Mouse (Mus musculus): ENCODE results near the gene Olfr164. TPM values are rescaled to one million over a fixed set of nuclear protein-coding genes. Genes with fewer than 3 reads are reported as not detected.

Olfr164 gene
- polyA plus RNA-seq (2017; shearing (Covaris generic)) = not detected

GRCm38 (mm10) chr16:19313964-19314363, at the start of gene Olfr164:
Olfr164 (minus strand) TSS chr16:19314064.
- no peak for ATAC-seq

DNA sequence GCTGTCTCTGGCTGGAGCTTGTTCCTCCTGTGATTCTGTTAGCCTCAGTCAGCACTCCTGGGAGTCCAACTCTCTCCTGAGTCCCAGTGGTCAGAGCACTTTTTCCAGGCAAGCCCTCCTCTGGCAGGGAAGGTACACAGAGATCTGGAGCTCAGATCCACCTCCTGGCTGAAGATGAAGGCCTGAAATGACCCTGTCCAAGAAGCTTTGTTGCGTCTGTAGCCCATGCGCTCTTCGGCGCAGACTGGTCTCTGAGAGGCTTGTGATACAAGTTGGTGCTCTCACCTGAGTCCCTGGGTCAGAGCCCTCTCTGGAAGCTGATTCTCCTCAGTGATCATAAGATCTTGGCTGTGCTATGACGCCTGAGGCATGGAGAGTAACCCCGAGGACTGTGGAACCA, 35.2 kb upstream of the Olfr164 start:
- no peak for ATAC-seq

DNA sequence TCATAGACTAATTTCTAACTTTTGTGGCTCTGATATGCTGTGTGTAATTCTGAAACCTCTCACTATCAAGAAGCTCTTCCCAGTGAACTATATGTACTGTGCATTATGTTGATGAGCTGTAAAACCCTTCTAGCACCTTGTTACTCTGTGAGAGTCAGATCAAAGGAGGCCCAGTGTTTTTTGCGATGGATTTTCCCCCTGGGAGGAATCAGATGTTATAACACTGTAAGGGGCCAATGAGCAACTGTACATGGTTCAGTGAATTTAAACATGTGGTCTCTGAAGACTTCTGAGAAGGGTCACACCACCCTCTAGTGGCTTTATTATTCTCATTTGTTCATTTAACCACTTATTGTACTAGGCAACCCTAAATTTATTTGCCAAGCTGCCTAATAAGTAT, 50.6 kb downstream of the Olfr164 start:
- ATAC-seq = no peak

DNA sequence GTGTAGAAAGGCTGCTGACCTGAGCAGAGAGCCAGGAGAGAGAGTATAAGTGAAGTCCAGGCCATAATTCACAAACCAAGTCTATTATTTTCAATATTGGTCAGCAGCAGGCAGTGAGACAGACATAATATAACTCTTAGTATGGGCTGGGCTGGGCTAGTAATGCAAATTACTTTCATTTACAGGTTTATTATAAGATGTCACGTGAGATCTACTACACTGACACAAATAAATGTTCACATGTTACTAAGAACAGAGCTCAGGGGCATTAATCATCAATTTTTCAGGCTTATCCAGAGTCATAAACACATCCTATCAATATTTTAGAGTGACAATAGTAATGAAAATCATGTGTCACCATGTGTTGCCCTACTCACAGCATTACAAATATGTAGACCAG, 53.1 kb downstream of the Olfr164 start:
- ATAC-seq = no peak

- ATAC-seq = no peak
Observed at GRCm38 (mm10) chr16:19245835-19246234, 68.0 kb downstream of the Olfr164 start.

- no peak for ATAC-seq
Observed at GRCm38 (mm10) chr16:19241539-19242025, 72.3 kb downstream of the Olfr164 start.

DNA sequence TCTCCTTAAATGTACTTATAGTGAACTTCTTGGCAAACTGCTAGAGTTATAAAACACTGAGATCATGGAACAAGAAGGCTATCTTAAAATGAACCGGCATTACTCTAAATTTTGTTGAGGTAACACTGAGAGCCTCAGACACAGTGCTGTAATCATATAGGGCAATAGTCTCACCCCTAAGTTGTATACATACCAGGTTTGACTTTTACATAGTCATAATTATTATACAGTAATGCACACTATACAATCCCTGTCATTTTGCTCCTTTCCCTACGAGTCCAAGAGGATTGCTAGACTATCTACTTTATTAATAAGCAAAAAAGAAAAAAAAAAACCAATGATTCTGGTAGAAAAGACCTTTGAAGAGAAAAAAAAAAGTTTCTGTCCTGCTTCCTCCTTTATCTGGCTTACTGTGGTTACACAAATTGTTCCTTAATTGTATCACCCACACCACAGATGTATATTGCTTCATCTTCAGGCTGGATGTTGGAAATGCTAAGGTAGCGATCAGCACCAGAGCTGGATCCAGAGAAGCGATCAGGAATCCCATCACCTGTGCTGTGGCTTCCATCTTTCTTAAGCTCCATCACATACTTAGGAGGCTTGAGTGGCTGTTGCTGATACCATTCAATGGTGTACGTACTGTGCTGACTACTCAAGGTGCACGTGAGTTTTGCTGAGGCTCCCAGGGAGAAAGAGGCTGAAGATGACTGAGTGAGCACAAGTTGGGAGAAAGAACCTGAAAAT, 72.9 kb downstream of the Olfr164 start:
- no peak for ATAC-seq

GRCm38 (mm10) chr16:19236719-19237118, 77.1 kb downstream of the Olfr164 start:
- ATAC-seq = no peak

Other genes with a start within 250 kb of the Olfr164 start
- gene Olfr165, start 109.1 kb upstream of the Olfr164 start, polyA plus RNA-seq (2017; shearing (Covaris generic)) = not detected
- gene Olfr166, start 169.6 kb upstream of the Olfr164 start, polyA plus RNA-seq (2017; shearing (Covaris generic)) = not detected
- under 1 TPM in 1 of 3 experiments, not detected in 2; 0.05 TPM for gene Olfr167, start 208.2 kb upstream of the Olfr164 start, polyA plus RNA-seq (2017; shearing (Covaris generic))
- not detected for gene Olfr168, start 221.5 kb upstream of the Olfr164 start, polyA plus RNA-seq (2017; shearing (Covaris generic))